Mouse (Mus musculus) gastrocnemius, postnatal 36 days (tissue): ENCODE measurements around the gene Mbd4. TPM values are rescaled to one million over a fixed set of nuclear protein-coding genes. Genes with fewer than 3 reads are reported as not detected.
A peak's percentile ranks its signal among the peaks of the same experiment; 100 is the strongest.
"Not testable (repeated sequence)": the region's sequence is repeated elsewhere in the genome, so short reads cannot be mapped to it uniquely, and the experiment has no call there.

Source experiments
- DNase-seq, 2 experiments: peaks; one replicate each; pipeline ENCODE4 v3.0.0; 2022
- intact Hi-C: fragments of 180-260 bp; cut with DNase I; formaldehyde crosslinking; loops from one replicate; pipeline ENCODE4 v1.15.1; 2025
- long read RNA-seq, 2 experiments: library from polyadenylated mRNA; stranded (forward); transcript quantifications; one replicate each; pipeline ENCODE4 v2.0.0; 2021
- total RNA-seq, 2 experiments: library from RNA; stranded (reverse); gene quantifications; 2 replicates each; pipeline ENCODE4 v1.2.3; 2021

Mbd4 gene
- under 1 TPM; 0.89 to 0.91 TPM for total RNA-seq
- long read RNA-seq, experiment 1, partial matches to known transcripts: 0 of 18 reads
- long read RNA-seq, experiment 1, other reads (novel, unspliced or antisense): 18 of 18 reads
- long read RNA-seq, experiment 2, partial matches to known transcripts: 0 of 8 reads
- long read RNA-seq, experiment 2, other reads (novel, unspliced or antisense): 8 of 8 reads

GRCm38 (mm10) chr6:115853091-115853813 is at the start of gene Mbd4, which contains the start of gene Ift122:
Gene Mbd4, minus strand, starts transcription at chr6:115853371.
Gene Ift122, plus strand, starts transcription at chr6:115853470.
- intact Hi-C loops: loop anchor here (5.0 kb wide), 1 partner anchor 44 kb away; no protein-coding TSS in a partner anchor
- DNase-seq: peak; percentile 93 to 97

- DNase-seq: no peak
- intact Hi-C loops: loop anchor here (5.0 kb wide), 2 partner anchors 60 to 235 kb away; no protein-coding TSS in a partner anchor
These were observed 49.4 kb upstream of the Mbd4 start for GRCm38 (mm10) chr6:115902545-115902944.

GRCm38 (mm10) chr6:115901489-115901931 is 48.3 kb upstream of the Mbd4 start:
- intact Hi-C loops: loop anchor here (1.0 to 5.0 kb wide), 3 partner anchors 61 to 236 kb away; no protein-coding TSS in a partner anchor
- DNase-seq: peak in 1 of 2 experiments; percentile 30

DNA sequence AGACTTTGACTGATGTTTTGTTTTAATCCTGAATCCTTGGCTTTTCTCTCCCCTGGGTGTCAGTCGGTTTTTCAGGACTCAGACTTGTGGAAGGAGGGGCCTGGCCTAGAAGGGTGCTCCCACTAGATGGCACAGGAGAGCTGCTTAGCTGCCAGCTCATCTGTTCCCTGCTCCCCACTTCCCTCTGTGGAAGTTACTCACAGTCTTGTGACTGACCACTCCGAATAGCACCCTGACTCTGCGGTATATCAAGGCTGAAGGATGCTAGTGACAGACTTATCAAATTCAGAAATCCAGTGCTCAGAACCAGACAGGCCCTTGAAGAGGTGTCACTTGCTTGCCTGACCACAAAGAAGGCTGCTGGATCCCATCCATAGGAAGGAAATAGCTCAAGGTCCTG is 47.9 kb upstream of the Mbd4 start:
- peak; percentile 68 to 71 for DNase-seq
- intact Hi-C loops: loop anchor here (1.0 to 5.0 kb wide), 3 partner anchors 61 to 236 kb away; no protein-coding TSS in a partner anchor

DNA sequence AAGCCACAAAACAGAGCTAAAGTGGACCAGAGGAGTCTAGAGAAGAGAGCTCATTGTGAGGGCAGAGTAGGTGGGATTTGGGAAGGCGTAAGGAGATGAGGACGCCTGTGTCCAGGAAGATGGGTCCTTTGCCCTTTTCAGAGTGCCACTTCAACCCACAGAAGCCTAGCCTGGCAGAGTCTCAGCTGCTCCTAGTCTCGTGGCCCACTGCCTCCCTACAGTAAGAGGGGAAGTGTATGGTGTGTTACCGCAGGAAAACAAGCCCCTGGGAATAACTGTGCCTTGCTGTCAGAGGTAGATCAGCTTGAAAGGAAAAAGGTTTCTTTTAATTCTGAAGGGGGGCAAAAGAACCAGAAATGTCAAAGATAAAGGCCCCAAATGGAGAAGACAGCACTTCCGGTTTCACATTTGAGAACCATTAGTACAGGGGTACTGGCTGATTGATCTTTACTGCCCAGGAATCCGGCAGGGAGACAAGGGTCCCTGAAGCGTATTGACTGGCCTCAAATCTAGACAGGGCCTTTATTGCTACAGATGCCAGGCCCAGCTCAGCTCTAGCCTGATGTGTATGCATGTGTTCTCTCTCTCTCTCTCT is 44.9 kb upstream of the Mbd4 start:
- DNase-seq: no peak
- intact Hi-C loops: loop anchor here (5.0 kb wide), 1 partner anchor 46 kb away; the partner anchor contains the start of genes Ift122 and Mbd4

GRCm38 (mm10) chr6:115897117-115897516 is 43.9 kb upstream of the Mbd4 start:
- peak in 1 of 2 experiments; percentile 58 for DNase-seq
- intact Hi-C loops: loop anchor here (5.0 kb wide), 1 partner anchor 45 kb away; the partner anchor contains the start of genes Ift122 and Mbd4

- intact Hi-C loops: loop anchor here (5.0 kb wide), 1 partner anchor 44 kb away; the partner anchor contains the start of genes Ift122 and Mbd4
- no peak for DNase-seq
These were observed 43.2 kb upstream of the Mbd4 start for GRCm38 (mm10) chr6:115896346-115896745.

DNA sequence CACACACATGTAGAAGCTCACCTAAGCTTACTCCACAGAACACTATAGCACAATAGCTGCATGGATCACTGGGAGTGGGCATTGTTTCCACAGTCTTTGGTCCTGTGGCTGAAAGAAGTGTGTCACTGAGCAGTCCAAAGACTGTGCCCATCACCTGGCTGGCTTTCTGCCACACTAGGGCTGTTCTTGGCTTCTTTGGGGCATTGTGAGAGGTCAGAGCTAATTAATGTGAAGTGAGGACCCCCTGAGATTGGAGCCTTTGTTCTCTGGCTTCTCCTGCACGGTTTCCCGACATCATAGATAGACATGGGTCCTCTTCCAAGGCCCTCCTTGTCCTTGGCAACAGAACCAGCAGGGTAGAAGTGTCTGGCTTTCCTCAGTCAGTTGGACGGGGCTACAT is 39.2 kb upstream of the Mbd4 start:
- DNase-seq: no peak
- intact Hi-C loops: no loop called here

- DNase-seq: peak in 1 of 2 experiments; percentile 34
- intact Hi-C loops: no loop called here
These were observed 38.4 kb upstream of the Mbd4 start for GRCm38 (mm10) chr6:115891497-115892061.

- intact Hi-C loops: no loop called here
- DNase-seq: no peak
These were observed 37.9 kb upstream of the Mbd4 start for GRCm38 (mm10) chr6:115891061-115891460.

- intact Hi-C loops: no loop called here
These were observed 37.4 kb upstream of the Mbd4 start for GRCm38 (mm10) chr6:115890601-115891000.

DNA sequence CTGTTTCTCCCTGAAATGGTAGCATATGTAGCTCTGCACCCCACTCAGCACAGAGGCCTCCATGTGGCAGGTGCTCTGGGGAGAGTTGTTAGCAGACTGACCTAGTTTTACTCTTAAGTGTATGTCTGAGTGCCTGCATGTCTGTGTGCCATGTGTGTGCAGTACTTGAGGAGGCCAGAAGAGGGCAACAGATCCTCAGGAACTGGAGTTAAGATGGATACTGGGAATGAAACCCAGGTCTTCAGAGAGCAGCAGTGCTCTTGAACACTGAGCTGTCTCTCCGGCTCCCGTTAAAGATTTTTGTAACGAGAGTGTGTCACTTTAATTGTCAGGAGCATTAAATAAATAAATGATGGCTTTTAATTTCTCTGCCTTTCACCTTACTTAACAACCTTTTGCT is 35.1 kb upstream of the Mbd4 start:
- no peak for DNase-seq

More at GRCm38 (mm10) chr6:115890601-115891000, 37.4 kb upstream of the Mbd4 start:
- DNase-seq: no peak

DNA sequence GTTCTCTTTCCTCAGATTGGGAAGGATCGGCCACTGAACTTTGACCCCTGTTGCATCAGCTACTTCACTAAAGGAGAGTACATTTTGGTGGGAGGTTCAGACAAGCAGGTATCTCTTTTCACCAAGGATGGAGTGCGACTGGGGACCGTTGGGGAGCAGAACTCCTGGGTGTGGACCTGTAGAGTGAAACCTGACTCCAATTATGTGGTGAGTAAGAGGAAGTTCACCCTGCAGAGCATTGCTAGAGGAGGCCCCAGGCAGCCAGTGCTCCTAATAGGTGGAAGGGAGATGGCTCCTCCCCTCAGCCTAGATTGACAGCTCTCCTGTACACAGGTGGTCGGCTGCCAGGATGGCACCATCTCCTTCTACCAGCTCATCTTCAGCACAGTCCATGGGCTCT is 33.7 kb upstream of the Mbd4 start:
- intact Hi-C loops: no loop called here
- no peak for DNase-seq

More for the DNA sequence above, 35.1 kb upstream of the Mbd4 start:
- intact Hi-C loops: no loop called here

DNA sequence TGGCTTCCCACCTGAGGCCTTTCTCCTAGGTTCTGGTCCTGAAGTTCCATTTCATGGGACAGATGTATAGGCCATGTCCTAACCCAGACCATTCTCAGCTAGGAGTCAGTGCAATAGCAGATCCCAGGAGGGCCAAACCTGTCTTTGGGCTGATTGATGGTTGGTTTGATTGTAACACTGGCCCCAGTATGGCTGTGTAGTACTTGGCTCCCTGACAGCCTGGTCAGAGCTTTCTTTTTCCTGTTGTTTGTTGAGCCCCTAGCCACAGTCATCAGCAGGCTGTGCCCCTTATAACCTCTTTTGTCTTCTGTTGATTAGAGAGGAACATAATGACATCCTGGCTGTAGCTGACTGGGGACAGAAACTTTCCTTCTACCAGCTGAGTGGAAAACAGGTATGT is 30.8 kb upstream of the Mbd4 start:
- intact Hi-C loops: no loop called here
- DNase-seq: no peak

DNA sequence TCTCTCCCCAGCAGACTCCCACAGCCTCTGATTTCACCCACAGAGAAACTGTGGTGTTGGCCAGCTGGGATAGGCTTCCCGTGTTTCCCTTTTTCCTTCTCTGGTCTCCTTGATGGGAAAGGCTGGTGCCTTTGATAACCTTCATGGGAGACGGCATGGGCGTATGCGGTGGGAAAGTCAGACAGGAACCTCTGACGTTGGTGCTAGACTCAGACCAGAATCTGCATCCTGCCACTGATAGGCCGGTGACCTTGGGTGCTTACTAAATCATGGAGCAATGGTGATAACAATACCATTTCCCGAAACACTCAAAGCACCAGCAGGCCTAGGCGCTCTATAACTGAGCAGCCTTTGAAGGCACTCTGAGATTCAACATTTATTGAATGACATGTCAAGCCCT is 27.6 kb upstream of the Mbd4 start:
- DNase-seq: no peak
- intact Hi-C loops: no loop called here

DNA sequence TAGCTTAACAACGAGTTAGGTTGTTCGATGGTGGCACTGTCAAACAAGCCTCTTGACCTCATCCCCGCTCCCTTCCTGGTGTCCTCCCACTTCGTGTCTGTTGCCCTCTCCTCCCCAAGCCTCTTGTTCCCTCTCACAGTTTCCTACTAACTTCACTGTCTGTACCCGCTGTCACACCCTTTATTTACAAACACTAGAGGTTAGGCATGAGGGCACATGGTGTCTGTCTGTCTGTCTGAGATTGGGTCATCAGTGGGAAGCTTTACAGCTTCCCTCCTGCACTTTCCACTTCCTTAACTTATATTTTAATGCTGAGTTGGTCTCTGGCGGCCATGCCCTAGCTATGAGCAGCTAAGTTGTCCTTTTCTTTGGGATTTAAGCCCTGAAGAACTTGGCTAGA is 26.6 kb upstream of the Mbd4 start:
- DNase-seq: no peak
- intact Hi-C loops: no loop called here

DNA sequence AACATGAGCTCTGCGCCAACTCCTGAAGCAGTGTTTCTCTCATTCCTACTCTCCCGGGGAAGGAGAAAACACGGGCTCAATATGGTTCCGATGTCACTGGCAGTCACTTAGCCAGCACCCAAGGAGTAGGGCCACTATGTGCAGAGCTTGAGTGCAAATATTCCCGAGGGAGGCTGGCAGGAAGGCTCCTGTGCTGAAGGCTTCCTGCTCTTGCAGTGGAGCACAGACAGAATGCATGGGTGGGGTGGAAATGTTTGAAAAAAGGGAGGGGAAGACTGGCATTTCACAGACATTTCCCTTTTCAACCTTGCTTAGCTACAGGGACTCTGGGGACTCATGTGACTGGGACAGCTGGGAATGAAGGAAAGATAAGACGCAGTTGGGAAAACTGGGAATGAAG is 25.5 kb upstream of the Mbd4 start:
- intact Hi-C loops: no loop called here
- DNase-seq: no peak

- intact Hi-C loops: no loop called here
These were observed 24.1 kb upstream of the Mbd4 start for GRCm38 (mm10) chr6:115877239-115877638.

DNA sequence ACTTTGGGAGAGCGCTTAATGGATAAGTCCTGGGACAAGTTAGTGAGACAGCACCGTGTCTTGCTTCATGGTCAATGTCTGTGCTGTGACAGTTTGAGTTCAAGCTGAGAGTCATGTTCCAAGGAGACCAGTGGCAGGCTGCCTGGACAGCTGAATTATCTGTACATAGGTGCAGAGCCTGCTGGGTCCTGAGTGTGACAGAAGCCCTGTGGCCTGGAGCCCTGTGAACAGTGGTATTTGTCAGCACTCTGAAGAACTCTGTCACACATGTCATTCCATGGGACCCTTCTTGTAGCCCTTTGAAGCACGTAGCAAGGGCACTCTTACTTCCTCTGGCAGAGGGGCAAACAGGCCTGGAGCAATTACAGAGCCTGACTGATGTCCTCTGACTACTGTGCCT is 18.1 kb upstream of the Mbd4 start:
- intact Hi-C loops, DNase-seq: not testable (repeated sequence)

More at GRCm38 (mm10) chr6:115877239-115877638, 24.1 kb upstream of the Mbd4 start:
- DNase-seq: no peak

- intact Hi-C loops, DNase-seq: not testable (repeated sequence)
These were observed 14.0 kb upstream of the Mbd4 start for GRCm38 (mm10) chr6:115867157-115867556.

GRCm38 (mm10) chr6:115865246-115865645 is 12.1 kb upstream of the Mbd4 start:
- intact Hi-C loops: no loop called here
- DNase-seq: no peak
